17 mouse cellular contexts compared by ENCODE assay signal in genomic region chr16:9884141-9884540, GRCm38 (mm10).
"Had no signal": no experiment of that assay in that cellular context is flagged by ENCODE, and none has a peak within 500 bp of the region (broad histone marks: within the 10 kb centered on the region; RNA-seq: fewer than 3 reads in every experiment).

No protein-coding gene starts in this region.

- H3K4me3 ChIP-seq: neural tube, embryonic 12.5 days; neural tube, embryonic 13.5 days; neural tube, embryonic 15.5 days; stomach, embryonic 15.5 days had no signal

- DNase-seq: retina, postnatal 1 day; right cerebral cortex, adult 18-20 months; right cerebral cortex, postnatal 14 days; right cerebral cortex, postnatal 25 days; right cerebral cortex, postnatal 4 days; spleen, adult 18-20 months; thymus, adult 18-20 months; thymus, adult 2 months; thymus, postnatal 14 days; thymus, postnatal 25 days; thymus, postnatal 36 days; thymus, postnatal 4 days had no signal

- H3K27ac ChIP-seq: neural tube, embryonic 12.5 days; neural tube, embryonic 13.5 days; neural tube, embryonic 15.5 days; stomach, embryonic 15.5 days; stomach, postnatal 0 days had no signal
